Mouse (Mus musculus): Measurements from ENCODE around the gene Nupl1. TPM values are rescaled to one million over a fixed set of nuclear protein-coding genes. Genes with fewer than 3 reads are reported as not detected.

The Nupl1 gene
- total RNA-seq, 1 experiment = not detected

DNA sequence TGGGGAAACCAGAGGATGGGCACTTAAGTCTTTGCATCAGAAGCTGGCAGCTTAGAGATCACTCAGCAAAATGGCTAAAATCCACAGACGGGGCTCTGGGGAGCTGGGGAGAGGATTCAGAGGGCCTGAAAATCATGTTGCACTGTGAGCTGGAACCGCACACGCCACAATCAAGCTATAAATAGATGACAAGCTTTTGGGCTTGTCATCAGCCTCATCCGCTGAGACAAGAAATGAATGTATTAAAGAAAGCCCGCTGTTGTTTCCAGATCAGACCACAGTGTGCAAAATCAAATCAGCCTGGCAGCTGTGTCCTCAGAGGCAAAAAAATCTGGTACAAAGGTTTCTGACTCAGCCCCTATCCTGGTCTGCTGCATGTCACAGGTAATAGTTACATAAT, 61.5 kb downstream of the Nupl1 start:
- no peak overlapping the region for H3K4me3 ChIP-seq (ENCODE audit: insufficient read depth in 1 of 2, low read depth in 1 of 2, low read length in 2 of 2, poor library complexity in 1 of 2, severe bottlenecking in 1 of 2)
- no peaks in the 10 kb centered on the region for H3K9me3 ChIP-seq (ENCODE audit: control insufficient read depth, insufficient read depth, low read depth, low read length)
- no peak for TF ChIP-seq HCFC1 (IDR thresholded peaks at IDR 0.05; ENCODE audit: borderline replicate concordance, insufficient read depth, low read length)
- TF ChIP-seq CHD2 (IDR thresholded peaks at IDR 0.05; ENCODE audit: low read depth, low read length) = no peak
- TF ChIP-seq ZNF384 (IDR thresholded peaks at IDR 0.05; ENCODE audit: low read depth, low read length) = no peak
- no peak for TF ChIP-seq ZC3H11A (IDR thresholded peaks at IDR 0.05; ENCODE audit: borderline replicate concordance, low read depth, low read length)
- no peak for TF ChIP-seq MAFK (IDR thresholded peaks at IDR 0.05; ENCODE audit: insufficient read depth, low read depth, low read length)
- H3K4me1 ChIP-seq (ENCODE audit: control insufficient read depth in 2 of 2, insufficient read depth in 2 of 2, low read length in 2 of 2, poor library complexity in 1 of 2) = peaks cover 2 to 7% of the 10 kb centered on the region in 2 experiments; a peak in 2 of 4 replicates
- in situ Hi-C loops (cut with MboI; ENCODE audit: low sequenced_read_pairs in 2 of 2, unreplicated experiment in 2 of 2) = no loop called here
- H3K27ac ChIP-seq (ENCODE audit: insufficient read depth, low read depth, low read length, poor library complexity, severe bottlenecking) = no peak overlapping the region
- DNase-seq (ENCODE audit: low read depth, low spot score) = no peak
- H3K36me3 ChIP-seq (ENCODE audit: control insufficient read depth, insufficient read depth, low read length, poor library complexity, severe bottlenecking) = no peaks in the 10 kb centered on the region
- no peak overlapping the region for H3K9ac ChIP-seq (ENCODE audit: insufficient read depth, low read depth, low read length, poor library complexity, severe bottlenecking)

DNA sequence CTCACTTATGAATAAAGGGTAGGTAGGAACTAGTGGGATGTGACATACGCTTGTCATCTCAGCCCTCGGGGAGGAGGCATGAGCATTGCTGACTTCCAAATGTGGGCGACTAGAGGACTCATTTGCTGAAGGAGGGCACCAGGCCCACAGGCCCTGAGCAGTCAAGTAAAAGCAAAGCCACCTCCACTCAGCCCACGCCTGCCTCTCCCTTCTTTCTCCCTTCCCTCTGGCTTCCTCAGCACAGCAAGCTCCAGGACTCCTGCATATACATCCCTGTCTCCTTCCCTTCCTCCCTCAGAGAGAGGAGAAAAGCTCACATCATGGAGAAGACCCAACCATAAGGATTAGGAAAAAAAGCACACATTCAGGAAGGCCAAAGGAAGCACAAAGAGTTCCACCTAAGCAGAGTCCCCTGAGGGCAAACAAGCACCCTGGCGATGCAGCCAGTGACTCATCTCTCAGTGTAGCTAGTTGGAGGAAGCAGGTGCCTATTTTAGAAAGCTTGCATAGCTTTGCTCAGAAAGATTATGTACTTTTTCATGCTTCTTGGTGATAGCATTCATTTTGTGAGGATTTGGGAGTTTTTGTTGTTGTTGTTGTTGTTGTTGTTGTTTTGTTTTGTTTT, 62.9 kb downstream of the Nupl1 start:
- TF ChIP-seq ZNF384 (IDR thresholded peaks at IDR 0.05; ENCODE audit: low read depth, low read length) = no peak
- no peak for TF ChIP-seq HCFC1 (IDR thresholded peaks at IDR 0.05; ENCODE audit: borderline replicate concordance, insufficient read depth, low read length)
- TF ChIP-seq CHD2 (IDR thresholded peaks at IDR 0.05; ENCODE audit: low read depth, low read length) = no peak
- no peak for TF ChIP-seq ZC3H11A (IDR thresholded peaks at IDR 0.05; ENCODE audit: borderline replicate concordance, low read depth, low read length)
- no peak for TF ChIP-seq MAFK (IDR thresholded peaks at IDR 0.05; ENCODE audit: insufficient read depth, low read depth, low read length)
- no peak overlapping the region for H3K27ac ChIP-seq (ENCODE audit: insufficient read depth, low read depth, low read length, poor library complexity, severe bottlenecking)
- no peaks in the 10 kb centered on the region for H3K36me3 ChIP-seq (ENCODE audit: control insufficient read depth, insufficient read depth, low read length, poor library complexity, severe bottlenecking)
- in situ Hi-C loops (cut with MboI; ENCODE audit: low sequenced_read_pairs in 2 of 2, unreplicated experiment in 2 of 2) = no loop called here
- no peaks in the 10 kb centered on the region for H3K9me3 ChIP-seq (ENCODE audit: control insufficient read depth, insufficient read depth, low read depth, low read length)
- H3K9ac ChIP-seq (ENCODE audit: insufficient read depth, low read depth, low read length, poor library complexity, severe bottlenecking) = no peak overlapping the region
- DNase-seq (ENCODE audit: low read depth, low spot score) = no peak
- peaks cover 2 to 7% of the 10 kb centered on the region in 2 experiments; a peak in 2 of 4 replicates for H3K4me1 ChIP-seq (ENCODE audit: control insufficient read depth in 2 of 2, insufficient read depth in 2 of 2, low read length in 2 of 2, poor library complexity in 1 of 2)
- no peak overlapping the region for H3K4me3 ChIP-seq (ENCODE audit: insufficient read depth in 1 of 2, low read depth in 1 of 2, low read length in 2 of 2, poor library complexity in 1 of 2, severe bottlenecking in 1 of 2)

DNA sequence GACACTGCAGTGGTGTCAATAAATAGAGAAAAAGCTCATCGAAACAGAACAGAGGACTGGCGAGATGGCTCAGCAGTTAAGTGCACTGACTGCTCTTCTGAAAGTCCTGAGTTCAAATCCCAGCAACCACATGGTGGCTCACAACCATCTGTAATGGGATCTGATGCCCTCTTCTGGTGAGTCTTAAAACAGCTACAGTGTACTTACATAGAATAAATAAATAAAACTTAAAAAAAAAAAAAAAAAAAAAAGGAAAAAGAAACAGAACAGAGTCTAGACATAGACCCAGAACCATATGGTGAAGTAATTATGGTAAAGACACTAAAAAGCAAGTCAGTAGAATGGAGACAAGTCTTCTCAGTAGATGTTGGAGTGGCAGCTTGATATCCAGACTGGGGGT, 69.9 kb downstream of the Nupl1 start:
- no peak for TF ChIP-seq HCFC1 (IDR thresholded peaks at IDR 0.05; ENCODE audit: borderline replicate concordance, insufficient read depth, low read length)
- no peak for TF ChIP-seq ZC3H11A (IDR thresholded peaks at IDR 0.05; ENCODE audit: borderline replicate concordance, low read depth, low read length)
- TF ChIP-seq CHD2 (IDR thresholded peaks at IDR 0.05; ENCODE audit: low read depth, low read length) = no peak
- peak; percentile 69 for TF ChIP-seq ZNF384 (IDR thresholded peaks at IDR 0.05; ENCODE audit: low read depth, low read length)
- Histone ChIP-seq H3K4me3 (ENCODE audit: insufficient read depth in 1 of 2, low read depth in 1 of 2, low read length in 2 of 2, poor library complexity in 1 of 2, severe bottlenecking in 1 of 2) (no peak overlapping the region), H3K9ac (ENCODE audit: insufficient read depth, low read depth, low read length, poor library complexity, severe bottlenecking) (no peak overlapping the region), H3K4me1 (ENCODE audit: control insufficient read depth in 2 of 2, insufficient read depth in 2 of 2, low read length in 2 of 2, poor library complexity in 1 of 2) (peaks cover 0 to 6% of the 10 kb centered on the region in 2 experiments; a peak in 3 of 4 replicates), H3K9me3 (ENCODE audit: control insufficient read depth, insufficient read depth, low read depth, low read length) (no peaks in the 10 kb centered on the region), H3K27ac (ENCODE audit: insufficient read depth, low read depth, low read length, poor library complexity, severe bottlenecking) (no peak overlapping the region), H3K36me3 (ENCODE audit: control insufficient read depth, insufficient read depth, low read length, poor library complexity, severe bottlenecking) (no peaks in the 10 kb centered on the region)
- no peak for DNase-seq (ENCODE audit: low read depth, low spot score)
- in situ Hi-C loops (cut with MboI; ENCODE audit: low sequenced_read_pairs in 2 of 2, unreplicated experiment in 2 of 2) = no loop called here

DNA sequence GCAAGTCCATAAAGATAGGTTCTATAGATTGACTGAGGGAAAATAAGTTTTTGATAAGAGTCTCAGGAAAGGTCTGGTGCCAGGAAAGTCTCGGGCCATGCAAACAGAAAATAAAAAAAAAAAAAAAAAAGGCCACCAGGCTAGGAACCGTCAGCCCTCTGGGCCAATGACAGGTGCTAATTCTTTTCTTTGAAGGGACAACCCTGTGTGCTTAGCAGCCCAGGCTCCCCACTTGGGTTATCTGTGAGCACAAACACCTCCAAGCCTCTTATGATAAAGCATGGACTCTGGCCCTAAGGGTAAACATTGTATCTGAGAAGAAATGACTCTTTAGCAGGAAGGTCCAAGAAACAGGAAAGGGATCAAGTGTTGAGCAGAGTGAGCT, 72.7 kb downstream of the Nupl1 start:
- Histone ChIP-seq H3K9ac (ENCODE audit: insufficient read depth, low read depth, low read length, poor library complexity, severe bottlenecking) (no peak overlapping the region), H3K4me3 (ENCODE audit: insufficient read depth in 1 of 2, low read depth in 1 of 2, low read length in 2 of 2, poor library complexity in 1 of 2, severe bottlenecking in 1 of 2) (no peak overlapping the region), H3K9me3 (ENCODE audit: control insufficient read depth, insufficient read depth, low read depth, low read length) (no peaks in the 10 kb centered on the region), H3K36me3 (ENCODE audit: control insufficient read depth, insufficient read depth, low read length, poor library complexity, severe bottlenecking) (no peaks in the 10 kb centered on the region), H3K27ac (ENCODE audit: insufficient read depth, low read depth, low read length, poor library complexity, severe bottlenecking) (no peak overlapping the region), H3K4me1 (ENCODE audit: control insufficient read depth in 2 of 2, insufficient read depth in 2 of 2, low read length in 2 of 2, poor library complexity in 1 of 2) (peaks cover 0 to 6% of the 10 kb centered on the region in 2 experiments; a peak in 3 of 4 replicates)
- TF ChIP-seq ZNF384 (IDR thresholded peaks at IDR 0.05; ENCODE audit: low read depth, low read length) (no peak), HCFC1 (IDR thresholded peaks at IDR 0.05; ENCODE audit: borderline replicate concordance, insufficient read depth, low read length) (no peak), MAFK (IDR thresholded peaks at IDR 0.05; ENCODE audit: insufficient read depth, low read depth, low read length) (no peak), CHD2 (IDR thresholded peaks at IDR 0.05; ENCODE audit: low read depth, low read length) (no peak), ZC3H11A (IDR thresholded peaks at IDR 0.05; ENCODE audit: borderline replicate concordance, low read depth, low read length) (no peak)
- in situ Hi-C loops (cut with MboI; ENCODE audit: low sequenced_read_pairs in 2 of 2, unreplicated experiment in 2 of 2) = no loop called here
- no peak for DNase-seq (ENCODE audit: low read depth, low spot score)
